Mouse (Mus musculus) CH12.LX (cell line): ENCODE measurements around the gene Eif4ebp2. TPM values are rescaled to one million over a fixed set of nuclear protein-coding genes. Genes with fewer than 3 reads are reported as not detected.

Experiments
- DNase-seq: peaks from one replicate; pipeline ENCODE4 v3.0.0-alpha.2; 2013; ENCODE audit errors: extremely low read depth
- H3K27ac ChIP-seq: 2 replicates; pipeline ENCODE4 v1.5.1; 2012; ENCODE audit warnings: low read depth, mild to moderate bottlenecking, control low read depth, moderate library complexity; ENCODE audit not compliant: insufficient read depth
- H3K27me3 ChIP-seq: replicated peaks from 2 replicates; pipeline ENCODE3; 2012; ENCODE audit warnings: inconsistent platforms
- H3K36me3 ChIP-seq, 2 experiments: replicated peaks in 1 of 2; 2 replicates each; pipeline versions ENCODE3 to v1.6.1; 2012; ENCODE audit warnings: inconsistent platforms in 1 of 2, low read length in 1 of 2, mild to moderate bottlenecking in 1 of 2, mixed read lengths in 1 of 2, moderate library complexity in 1 of 2; ENCODE audit not compliant: control insufficient read depth in 1 of 2, insufficient read depth in 1 of 2
- H3K4me1 ChIP-seq, 2 experiments: 2 replicates each; pipeline ENCODE4 v1.6.1; 2012; ENCODE audit warnings: inconsistent platforms in 1 of 2, moderate library complexity in 1 of 2; ENCODE audit not compliant: insufficient read depth in 2 of 2, control insufficient read depth in 1 of 2
- H3K4me2 ChIP-seq: 2 replicates; pipeline ENCODE4 v1.6.1; 2012; ENCODE audit warnings: low read depth, mild to moderate bottlenecking, control low read depth; ENCODE audit not compliant: poor library complexity, insufficient read depth, severe bottlenecking
- H3K4me3 ChIP-seq, 3 experiments: fragments of 150-350 bp in 1 of 3; sonication (generic) in 1 of 3; replicated peaks in 1 of 3; 2 replicates each; pipeline versions ENCODE3 to v1.5.1; 2011 to 2012; ENCODE audit warnings: low read depth in 2 of 3, low read length in 2 of 3, mild to moderate bottlenecking in 2 of 3, moderate library complexity in 2 of 3, control low read depth in 1 of 3, improper control_type of control experiment in 1 of 3, inconsistent platforms in 1 of 3, mixed read lengths in 1 of 3; ENCODE audit not compliant: poor library complexity in 1 of 3
- H3K79me2 ChIP-seq: replicated peaks from 2 replicates; pipeline ENCODE4 v1.6.1; 2012; ENCODE audit warnings: mild to moderate bottlenecking, moderate library complexity; ENCODE audit not compliant: control insufficient read depth, poor library complexity, insufficient read depth, severe bottlenecking; ENCODE audit errors: extremely low read depth
- H3K9ac ChIP-seq: 2 replicates; pipeline ENCODE4 v1.6.1; 2012; ENCODE audit warnings: low read depth, mild to moderate bottlenecking, control low read depth, moderate library complexity; ENCODE audit not compliant: insufficient read depth
- H3K9me3 ChIP-seq: replicated peaks from 2 replicates; pipeline ENCODE3; 2012; ENCODE audit warnings: low read length, inconsistent platforms, mixed read lengths
- BHLHE40 ChIP-seq: IDR thresholded peaks from 2 replicates; pipeline ENCODE4 v1.6.1; 2011; ENCODE audit warnings: mild to moderate bottlenecking, low read depth, low read length, improper control_type of control experiment
- CHD1 ChIP-seq: IDR thresholded peaks from 2 replicates; pipeline ENCODE4 v1.6.1; 2012; ENCODE audit warnings: low read depth, low read length, improper control_type of control experiment, inconsistent platforms
- E2F4 ChIP-seq: IDR thresholded peaks from 2 replicates; pipeline ENCODE4 v1.6.1; 2011; ENCODE audit warnings: low read depth, low read length, improper control_type of control experiment; ENCODE audit not compliant: insufficient replicate concordance
- ELF1 ChIP-seq: IDR thresholded peaks from 2 replicates; pipeline ENCODE4 v1.6.1; 2014; ENCODE audit warnings: low read depth, mild to moderate bottlenecking, inconsistent platforms, low read length, improper control_type of control experiment
- ETS1 ChIP-seq: conservative IDR thresholded peaks from 2 replicates; pipeline ENCODE4 v1.6.1; 2012; ENCODE audit warnings: low read depth, mild to moderate bottlenecking, inconsistent platforms, low read length, improper control_type of control experiment, moderate library complexity
- GABPA ChIP-seq: IDR thresholded peaks from 2 replicates; pipeline ENCODE4 v1.6.1; 2012; ENCODE audit warnings: low read depth, low read length, improper control_type of control experiment, inconsistent platforms; ENCODE audit not compliant: insufficient replicate concordance
- HCFC1 ChIP-seq: IDR thresholded peaks from 2 replicates; pipeline ENCODE4 v1.6.1; 2012; ENCODE audit warnings: low read depth, mild to moderate bottlenecking, inconsistent platforms, low read length, improper control_type of control experiment
- JUN ChIP-seq: IDR thresholded peaks from 2 replicates; pipeline ENCODE4 v1.6.1; 2011; ENCODE audit warnings: low read depth, mild to moderate bottlenecking, low read length, improper control_type of control experiment, moderate library complexity; ENCODE audit not compliant: insufficient read depth
- KAT2A ChIP-seq: IDR thresholded peaks from 2 replicates; pipeline ENCODE4 v1.6.1; 2012; ENCODE audit warnings: low read length, improper control_type of control experiment, inconsistent platforms; ENCODE audit not compliant: insufficient replicate concordance
- MAFK ChIP-seq: IDR thresholded peaks from 2 replicates; pipeline ENCODE4 v1.6.1; 2011; ENCODE audit warnings: low read length, improper control_type of control experiment; ENCODE audit not compliant: insufficient replicate concordance
- MAZ ChIP-seq: IDR thresholded peaks from 2 replicates; pipeline ENCODE4 v1.6.1; 2012; ENCODE audit warnings: low read depth, mild to moderate bottlenecking, inconsistent platforms, low read length, improper control_type of control experiment, moderate library complexity
- MXI1 ChIP-seq: IDR thresholded peaks from 2 replicates; pipeline ENCODE4 v1.6.1; 2011; ENCODE audit warnings: mild to moderate bottlenecking, low read depth, low read length, improper control_type of control experiment
- MYC ChIP-seq: IDR thresholded peaks from 2 replicates; pipeline ENCODE4 v1.6.1; 2011; ENCODE audit warnings: low read depth, mild to moderate bottlenecking, improper control_type of control experiment, low read length
- NRF1 ChIP-seq: IDR thresholded peaks from 2 replicates; pipeline ENCODE4 v1.6.1; 2014; ENCODE audit warnings: low read depth, mild to moderate bottlenecking, inconsistent platforms, low read length, improper control_type of control experiment, moderate library complexity
- POLR2A ChIP-seq: IDR thresholded peaks from 2 replicates; pipeline ENCODE4 v1.6.1; 2011; ENCODE audit warnings: low read depth, mild to moderate bottlenecking, improper control_type of control experiment, low read length
- POLR2AphosphoS2 ChIP-seq: IDR thresholded peaks from 2 replicates; pipeline ENCODE4 v1.6.1; 2011; ENCODE audit warnings: low read depth, low read length, improper control_type of control experiment
- RAD21 ChIP-seq: IDR thresholded peaks from 2 replicates; pipeline ENCODE4 v1.6.1; 2011; ENCODE audit warnings: low read depth, mild to moderate bottlenecking, low read length, improper control_type of control experiment, moderate library complexity
- RCOR1 ChIP-seq: conservative IDR thresholded peaks from 2 replicates; pipeline ENCODE4 v1.6.1; 2012; ENCODE audit warnings: low read depth, mild to moderate bottlenecking, inconsistent platforms, low read length, improper control_type of control experiment
- SIN3A ChIP-seq: IDR thresholded peaks from 2 replicates; pipeline ENCODE4 v1.6.1; 2012; ENCODE audit warnings: low read length, improper control_type of control experiment, inconsistent platforms
- TBP ChIP-seq: conservative IDR thresholded peaks from 2 replicates; pipeline ENCODE4 v1.6.1; 2011; ENCODE audit warnings: low read depth, low read length, improper control_type of control experiment
- TCF12 ChIP-seq: IDR thresholded peaks from 2 replicates; pipeline ENCODE4 v1.6.1; 2014; ENCODE audit warnings: low read depth, mild to moderate bottlenecking, inconsistent platforms, low read length, improper control_type of control experiment
- UBTF ChIP-seq: IDR thresholded peaks from 2 replicates; pipeline ENCODE4 v1.6.1; 2012; ENCODE audit warnings: low read depth, mild to moderate bottlenecking, inconsistent platforms, low read length, improper control_type of control experiment, moderate library complexity
- ZKSCAN1 ChIP-seq: IDR thresholded peaks from 2 replicates; pipeline ENCODE4 v1.6.1; 2012; ENCODE audit warnings: low read depth, inconsistent platforms, low read length, improper control_type of control experiment, borderline replicate concordance
- ZNF384 ChIP-seq: IDR thresholded peaks from 2 replicates; pipeline ENCODE4 v1.6.1; 2012; ENCODE audit warnings: low read depth, low read length, improper control_type of control experiment, inconsistent platforms
- dilution Hi-C: fragments of 300-500 bp; cut with MboI; formaldehyde crosslinking; loops from 2 replicates; pipeline ENCODE4 v1.14.3; 2020; ENCODE audit warnings: low sequenced_read_pairs; ENCODE audit not compliant: extremely low pct_unique_long_range_greater_than_20kb, extremely low pct_ligation_motif_present
- in situ Hi-C: fragments of 300-500 bp; cut with MboI; formaldehyde crosslinking; loops from 3 replicates; pipeline ENCODE4 v1.14.3; 2019; ENCODE audit warnings: low sequenced_read_pairs, low pct_ligation_motif_present, low pct_unique_long_range_greater_than_20kb, mixed read lengths
- polyA plus RNA-seq: library from polyadenylated mRNA; unstranded; fragments of >175 nt; gene quantifications from 2 replicates; pipeline ENCODE4 v1.2.1, GENCODE M21; 2012; ENCODE audit warnings: low read depth; ENCODE audit not compliant: insufficient read length
- total RNA-seq, 2 experiments: library from RNA; depleted of rRNA; stranded (reverse); fragments of 300-350 nt in 1 of 2; fragments of >200 nt in 1 of 2; gene quantifications; 2 replicates each; pipeline ENCODE4 v1.2.3; 2012 to 2014

Eif4ebp2 gene
- total and polyA plus RNA-seq, 3 experiments, result 7.5 to 73.2 (median 16.4) TPM

- TF ChIP-seq JUN (no peak), RCOR1 (no peak)
- TF ChIP-seq, all 38 proteins: peak for 13
Measured at GRCm38 (mm10) chr10:61475594-61476439, 23.4 kb upstream of the Eif4ebp2 start, which contains the start of gene Lrrc20 (continued).

- in situ Hi-C loops, result no loop called here
- DNase-seq, result no peak
- no peak overlapping the region for H3K9ac ChIP-seq
- peaks cover 7% of the 10 kb centered on the region for H3K27me3 ChIP-seq
- TF ChIP-seq MAFK (no peak), MAZ (no peak), GABPA (no peak), SIN3A (no peak), ELF1 (no peak), ETS1 (no peak), POLR2AphosphoS2 (no peak), KAT2A (no peak), POLR2A (no peak), CHD1 (no peak), ZKSCAN1 (no peak), BHLHE40 (no peak), JUN (no peak)
- peaks cover 2% of the 10 kb centered on the region for H3K9me3 ChIP-seq
- H3K79me2 ChIP-seq, result no peaks in the 10 kb centered on the region
- no peak overlapping the region for H3K4me2 ChIP-seq
- no peak overlapping the region for H3K27ac ChIP-seq
- peaks cover 2 to 40% of the 10 kb centered on the region in 2 experiments; a peak in 3 of 4 replicates for H3K4me1 ChIP-seq
- no peak overlapping the region for H3K4me3 ChIP-seq
- dilution Hi-C loops, result no loop called here
- H3K36me3 ChIP-seq, result peaks cover 0 to 4% of the 10 kb centered on the region in 2 experiments
Measured at GRCm38 (mm10) chr10:61474344-61474743, 21.9 kb upstream of the Eif4ebp2 start.

GRCm38 (mm10) chr10:61473640-61474039, 21.2 kb upstream of the Eif4ebp2 start:
- no peak overlapping the region for H3K9ac ChIP-seq
- H3K79me2 ChIP-seq, result no peaks in the 10 kb centered on the region
- H3K27ac ChIP-seq, result no peak overlapping the region
- peaks cover 7% of the 10 kb centered on the region for H3K27me3 ChIP-seq
- H3K9me3 ChIP-seq, result peaks cover 2% of the 10 kb centered on the region
- in situ Hi-C loops, result no loop called here
- peaks cover 2 to 36% of the 10 kb centered on the region in 2 experiments; a peak in 3 of 4 replicates for H3K4me1 ChIP-seq
- no peak overlapping the region for H3K4me2 ChIP-seq
- no peak for DNase-seq
- no peak overlapping the region for H3K4me3 ChIP-seq
- no peak for TF ChIP-seq ETS1
- TF ChIP-seq HCFC1, result no peak
- TF ChIP-seq E2F4, result no peak
- no peak for TF ChIP-seq RCOR1
- no peak for TF ChIP-seq RAD21
- no peak for TF ChIP-seq ZNF384
- TF ChIP-seq MYC, result no peak
- TF ChIP-seq SIN3A, result no peak
- TF ChIP-seq MXI1, result no peak
- no peak for TF ChIP-seq MAZ
- TF ChIP-seq TCF12, result no peak
- no peak for TF ChIP-seq UBTF
- TF ChIP-seq TBP, result no peak
- TF ChIP-seq ZKSCAN1, result no peak
- TF ChIP-seq POLR2AphosphoS2, result no peak
- no peak for TF ChIP-seq NRF1
- no peak for TF ChIP-seq POLR2A
- TF ChIP-seq BHLHE40, result no peak
- H3K36me3 ChIP-seq, result peaks cover 0 to 3% of the 10 kb centered on the region in 2 experiments
- dilution Hi-C loops, result no loop called here
